Mouse (Mus musculus) cortical plate, adult 2 months (tissue): ENCODE results near the gene Erp29.

Source experiments
- CTCF ChIP-seq: fragments of 200-500 bp; IDR thresholded peaks from 2 replicates; pipeline ENCODE4 v1.5.1; 2011; ENCODE audit warnings: mild to moderate bottlenecking, control low read depth, low read length; ENCODE audit not compliant: insufficient read depth; ENCODE audit errors: extremely low read depth
- POLR2A ChIP-seq: fragments of 200-500 bp; IDR thresholded peaks from 2 replicates; pipeline ENCODE4 v1.6.1; 2011; ENCODE audit warnings: mild to moderate bottlenecking, low read length, control low read depth; ENCODE audit not compliant: insufficient read depth; ENCODE audit errors: extremely low read depth

GRCm38 (mm10) chr5:121462171-121462502 is 9.8 kb upstream of the Erp29 start:
- TF ChIP-seq CTCF = no peak
- no peak for TF ChIP-seq POLR2A
